Mouse (Mus musculus) embryonic facial prominence, embryonic 13.5 days (tissue): ENCODE data around the gene Maml2. TPM values are rescaled to one million over a fixed set of nuclear protein-coding genes. Genes with fewer than 3 reads are reported as not detected.

ENCODE experiments used
- ATAC-seq: fragments of 200-750 bp; cut with Nextera tagmentation; 2 replicates; pipeline ENCODE4 v1.8.0; 2017; ENCODE audit warnings: low read depth; ENCODE audit not compliant: insufficient number of reproducible peaks, insufficient read depth, low FRiP score, low TSS enrichment
- H3K27ac ChIP-seq: fragments of 300-500 bp; sonication (generic); 2 replicates; pipeline ENCODE4 v1.5.1; 2015; ENCODE audit warnings: moderate library complexity, mild to moderate bottlenecking, inconsistent platforms
- H3K27me3 ChIP-seq: fragments of 300-500 bp; sonication (generic); 2 replicates; pipeline ENCODE4 v1.6.1; 2015; ENCODE audit warnings: mild to moderate bottlenecking, inconsistent platforms
- H3K36me3 ChIP-seq: fragments of 300-500 bp; sonication (generic); 2 replicates; pipeline ENCODE4 v1.6.1; 2015; ENCODE audit warnings: mild to moderate bottlenecking, inconsistent platforms
- H3K4me1 ChIP-seq: fragments of 300-500 bp; sonication (generic); 2 replicates; pipeline ENCODE4 v1.6.1; 2015; ENCODE audit warnings: inconsistent platforms
- H3K4me2 ChIP-seq: fragments of 300-500 bp; sonication (generic); 2 replicates; pipeline ENCODE4 v1.6.1; 2015; ENCODE audit warnings: moderate library complexity, mild to moderate bottlenecking, inconsistent platforms
- H3K4me3 ChIP-seq: fragments of 300-500 bp; sonication (generic); 2 replicates; pipeline ENCODE4 v1.5.1; 2015; ENCODE audit warnings: mild to moderate bottlenecking, inconsistent platforms
- H3K9ac ChIP-seq: fragments of 300-500 bp; sonication (generic); 2 replicates; pipeline ENCODE4 v1.6.1; 2015; ENCODE audit warnings: mild to moderate bottlenecking, inconsistent platforms
- H3K9me3 ChIP-seq: fragments of 300-500 bp; sonication (generic); 2 replicates; pipeline ENCODE4 v1.6.1; 2016; ENCODE audit warnings: inconsistent platforms
- WGBS: fragments of 180-500 bp; shearing (Covaris S2); methylation state at CpG from one replicate; pipeline ENCODE4 v1.1.7; 2015; ENCODE audit warnings: mixed read lengths; 5-methylcytosine and 5-hydroxymethylcytosine counted together
- polyA plus RNA-seq: library from polyadenylated mRNA; unstranded; fragments of >200 nt; fragmentation: Nextera tagmentation; extraction: Ambion mirVana; gene quantifications from 2 replicates; pipeline ENCODE4 v1.2.1, GENCODE M21; 2015

The Maml2 gene
- polyA plus RNA-seq, 1 experiment from 2014 or later, result 13.0 TPM

DNA sequence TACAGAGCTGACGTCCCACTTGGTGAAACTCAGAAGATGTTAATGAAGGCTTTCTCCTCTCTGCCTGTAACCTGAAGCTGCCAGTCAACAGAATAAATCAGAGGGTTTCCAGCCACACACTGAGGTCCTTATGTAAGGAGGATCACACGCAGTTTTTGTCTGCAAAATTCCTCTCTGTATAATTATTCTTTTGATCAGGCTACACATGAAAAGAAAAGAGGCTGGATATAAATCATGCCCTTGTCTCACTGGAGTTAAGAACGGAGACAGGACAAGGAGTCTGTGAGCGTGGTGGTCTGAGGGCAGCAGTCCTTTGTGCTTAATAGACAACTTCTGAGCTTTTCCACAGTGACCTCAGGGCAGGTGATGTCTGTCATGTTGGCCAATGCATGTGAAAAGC is 181.5 kb downstream of the Maml2 start:
- H3K9me3 ChIP-seq, result no peaks in the 10 kb centered on the region
- H3K4me2 ChIP-seq, result no peak overlapping the region
- H3K27ac ChIP-seq, result no peak overlapping the region; the same call in 1 of the 2 replicates
- no peak overlapping the region for H3K4me3 ChIP-seq
- no peak overlapping the region for H3K9ac ChIP-seq
- no peaks in the 10 kb centered on the region for H3K36me3 ChIP-seq
- ATAC-seq, result no peak
- WGBS, result 16% methylated on average over 4 of the region's 4 CpGs
- H3K4me1 ChIP-seq, result peaks cover 39% of the 10 kb centered on the region
- H3K27me3 ChIP-seq, result no peaks in the 10 kb centered on the region

DNA sequence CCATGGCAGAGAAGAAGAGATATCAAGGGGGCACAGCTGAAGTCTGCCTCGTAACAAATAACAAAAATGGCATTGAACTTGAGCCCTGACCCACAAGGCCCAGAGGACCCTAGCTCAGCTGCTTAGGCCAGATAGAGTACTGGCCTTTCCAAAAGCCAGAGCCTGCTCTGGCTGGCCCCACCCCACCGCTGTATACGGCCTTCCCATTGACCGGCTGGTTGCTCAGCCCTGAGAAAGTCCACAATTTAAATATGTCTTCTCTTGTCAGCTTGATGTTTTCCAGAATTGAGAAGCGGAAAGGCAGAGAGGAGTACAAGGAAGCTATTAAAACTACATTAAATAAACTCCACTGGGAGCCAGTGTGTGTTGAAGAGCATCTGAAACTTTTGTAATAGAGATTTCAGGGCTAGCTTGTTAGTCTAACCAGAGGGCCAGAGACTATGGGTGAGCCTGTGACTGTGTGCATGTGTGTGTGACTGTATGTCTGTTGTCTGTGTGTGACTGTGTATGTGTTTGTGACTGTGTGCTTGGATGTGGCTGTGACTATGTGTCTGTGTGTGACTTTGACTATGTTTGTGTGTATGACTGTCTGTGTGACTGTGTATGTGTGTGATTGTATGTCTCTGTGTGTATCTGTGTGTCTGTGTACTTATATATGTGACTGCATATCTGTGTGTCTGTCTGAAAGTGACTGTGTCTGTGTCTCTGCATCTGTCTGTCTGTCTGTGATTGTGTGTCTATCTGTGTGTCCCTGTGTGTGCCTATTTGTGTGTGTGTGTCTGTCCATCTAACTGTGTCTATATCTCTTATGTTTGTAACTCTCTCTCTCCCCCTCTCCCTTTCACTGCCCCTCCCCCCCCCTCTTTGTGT is 185.7 kb downstream of the Maml2 start:
- Histone ChIP-seq H3K4me2 (no peak overlapping the region), H3K27me3 (no peaks in the 10 kb centered on the region), H3K36me3 (no peaks in the 10 kb centered on the region), H3K4me3 (no peak overlapping the region), H3K9ac (no peak overlapping the region), H3K4me1 (peaks cover 35% of the 10 kb centered on the region), H3K27ac (peak overlapping the region; percentile 28; the same call in 1 of the 2 replicates), H3K9me3 (no peaks in the 10 kb centered on the region)
- ATAC-seq, result no peak
- 67% methylated on average over 5 of the region's 5 CpGs for WGBS

DNA sequence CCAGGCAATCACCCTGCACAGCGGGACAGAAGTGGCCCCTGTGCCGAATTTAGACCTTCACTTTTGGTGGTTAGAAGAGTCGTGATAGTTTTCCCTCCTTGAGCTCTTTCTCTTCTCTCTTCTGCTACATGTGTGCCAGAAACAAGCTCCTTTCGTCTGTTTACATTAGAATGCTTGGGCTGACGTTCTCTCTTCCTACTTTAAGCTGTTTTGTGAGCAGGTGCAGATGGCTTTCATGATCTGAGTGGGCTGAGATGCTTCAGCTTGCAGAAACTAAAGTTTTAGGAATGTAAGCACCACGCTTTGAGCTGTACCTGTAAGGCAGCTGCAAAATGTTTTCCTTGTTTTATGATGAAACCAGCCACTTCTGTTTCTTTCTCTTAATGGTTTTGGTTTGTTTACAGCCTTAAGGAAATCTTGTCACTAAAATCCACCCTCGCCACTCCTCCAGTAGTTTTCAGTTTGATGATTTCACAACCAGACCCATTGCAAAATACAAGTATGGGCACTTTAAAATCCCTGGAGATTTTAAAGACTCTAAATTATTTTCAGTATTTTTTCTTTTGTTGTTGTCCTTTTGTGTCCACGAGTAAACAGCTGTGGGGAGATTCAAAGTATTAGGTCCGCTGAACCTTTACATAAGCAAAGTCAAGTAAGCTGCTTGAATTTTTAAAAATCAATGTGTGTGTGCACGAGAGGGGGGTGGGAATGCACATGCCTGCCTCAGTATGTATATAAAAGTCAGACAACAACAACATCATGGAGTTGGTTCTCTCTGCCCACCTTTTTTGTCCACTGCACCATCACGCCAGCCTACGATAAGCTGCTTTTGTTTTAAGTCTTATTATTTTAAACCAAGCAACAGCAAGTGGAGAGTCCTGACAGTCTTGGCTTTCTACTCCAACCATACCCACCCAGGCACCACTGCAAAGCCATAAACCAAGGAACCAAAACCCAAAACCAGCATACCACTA is 186.8 kb downstream of the Maml2 start:
- H3K27me3 ChIP-seq, result no peaks in the 10 kb centered on the region
- no peaks in the 10 kb centered on the region for H3K36me3 ChIP-seq
- no peak overlapping the region for H3K4me3 ChIP-seq
- 55% methylated on average over 12 of the region's 12 CpGs for WGBS
- no peak for ATAC-seq
- peak overlapping the region; percentile 20; the same call in 1 of the 2 replicates for H3K4me2 ChIP-seq
- peaks cover 26% of the 10 kb centered on the region for H3K4me1 ChIP-seq
- no peak overlapping the region for H3K9ac ChIP-seq
- H3K9me3 ChIP-seq, result no peaks in the 10 kb centered on the region
- peak overlapping the region; percentile 28; the same call in 1 of the 2 replicates for H3K27ac ChIP-seq

- 67% methylated on average over 1 of the region's 1 CpGs for WGBS
- Histone ChIP-seq H3K4me3 (no peak overlapping the region), H3K4me2 (no peak overlapping the region), H3K36me3 (no peaks in the 10 kb centered on the region), H3K27me3 (no peaks in the 10 kb centered on the region), H3K27ac (no peak overlapping the region), H3K4me1 (peaks cover 25% of the 10 kb centered on the region), H3K9me3 (no peaks in the 10 kb centered on the region), H3K9ac (no peak overlapping the region)
- ATAC-seq, result no peak
Measured at GRCm38 (mm10) chr9:13485914-13486313, 188.2 kb downstream of the Maml2 start.

DNA sequence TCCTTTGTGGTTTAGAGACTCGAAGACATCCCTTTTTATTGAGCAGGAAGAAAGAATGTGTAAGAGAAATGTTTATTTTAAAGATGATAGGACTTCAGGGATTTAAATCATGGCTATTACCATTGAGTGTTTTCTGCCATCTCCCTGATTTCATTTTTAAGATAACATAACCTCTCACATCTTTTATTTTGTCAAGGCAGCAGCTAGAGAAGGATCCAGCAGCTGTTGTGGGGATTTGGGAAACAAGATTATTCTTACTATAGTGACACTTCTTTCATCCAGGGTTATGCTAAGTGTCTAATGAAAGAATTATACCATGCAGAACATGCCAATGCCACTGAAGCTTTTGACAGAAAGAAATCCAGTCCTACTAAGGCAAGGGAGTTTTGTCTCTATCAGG is 193.3 kb downstream of the Maml2 start:
- Histone ChIP-seq H3K4me3 (no peak overlapping the region), H3K27ac (no peak overlapping the region), H3K27me3 (no peaks in the 10 kb centered on the region), H3K9ac (no peak overlapping the region), H3K9me3 (no peaks in the 10 kb centered on the region), H3K4me2 (no peak overlapping the region), H3K36me3 (no peaks in the 10 kb centered on the region), H3K4me1 (no peaks in the 10 kb centered on the region)
- WGBS, result 50% methylated on average over 1 of the region's 1 CpGs
- ATAC-seq, result no peak

DNA sequence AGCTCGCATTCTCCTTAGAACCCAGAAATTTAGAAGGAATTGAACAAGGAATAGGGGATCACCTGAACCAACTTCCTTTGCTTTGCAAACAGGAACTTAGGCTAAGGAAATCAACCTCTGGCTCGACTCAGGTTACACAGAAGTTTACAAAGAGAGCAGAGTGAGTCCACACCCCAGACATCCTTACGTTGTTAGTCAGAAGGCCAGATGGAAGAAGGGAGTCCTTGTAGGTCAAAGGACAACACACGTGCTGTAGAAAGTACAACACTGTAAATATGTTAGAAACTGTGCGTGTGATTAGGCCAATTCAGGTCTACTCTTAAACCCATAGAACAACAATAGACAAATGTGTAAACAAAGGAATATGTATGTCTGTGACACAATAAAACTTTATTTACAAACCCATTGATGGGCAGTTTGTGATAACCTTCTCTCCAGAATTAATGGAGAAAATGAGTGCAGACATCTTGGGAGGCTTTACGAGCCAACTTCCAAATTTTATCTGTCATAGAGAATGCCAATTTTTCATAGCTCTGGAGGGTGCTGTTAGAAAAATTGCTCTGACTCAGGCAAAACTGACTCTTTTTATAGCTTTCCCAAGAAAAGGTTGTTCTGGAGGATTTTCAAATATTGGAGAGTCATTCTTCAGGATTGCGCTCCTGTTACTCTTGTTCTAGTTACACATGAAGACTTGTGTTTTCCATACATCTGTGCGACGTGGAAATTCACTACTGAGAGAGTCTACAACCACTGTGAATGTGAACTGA is 194.3 kb downstream of the Maml2 start:
- H3K9me3 ChIP-seq, result no peaks in the 10 kb centered on the region
- no peaks in the 10 kb centered on the region; the same call in 1 of the 2 replicates for H3K4me1 ChIP-seq
- no peaks in the 10 kb centered on the region for H3K36me3 ChIP-seq
- ATAC-seq, result no peak
- no peak overlapping the region for H3K4me3 ChIP-seq
- H3K9ac ChIP-seq, result no peak overlapping the region
- H3K27ac ChIP-seq, result no peak overlapping the region
- WGBS, result 73% methylated on average over 9 of the region's 9 CpGs
- H3K27me3 ChIP-seq, result no peaks in the 10 kb centered on the region
- H3K4me2 ChIP-seq, result no peak overlapping the region

DNA sequence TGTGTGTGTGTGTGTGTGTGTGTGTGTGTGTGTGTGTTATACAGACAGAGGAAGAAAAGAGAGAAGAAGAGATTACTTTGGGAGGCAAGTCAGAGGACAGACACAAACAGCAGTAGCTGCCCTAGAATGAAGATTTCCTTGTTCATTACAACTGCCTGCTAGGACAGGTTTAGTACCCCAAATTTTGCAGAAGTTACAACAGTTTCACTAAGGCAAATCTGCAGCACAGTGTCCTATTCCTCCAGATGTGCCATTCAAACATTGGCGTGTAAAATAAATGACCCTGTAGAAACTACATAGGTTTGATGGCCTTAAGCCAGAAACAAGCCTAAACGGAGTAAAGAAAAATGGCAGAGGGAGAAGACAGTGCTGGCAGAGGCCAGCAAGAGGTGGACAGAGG is 195.1 kb downstream of the Maml2 start:
- 78% methylated on average over 2 of the region's 2 CpGs for WGBS
- no peak for ATAC-seq
- no peaks in the 10 kb centered on the region for H3K27me3 ChIP-seq
- no peak overlapping the region for H3K4me2 ChIP-seq
- H3K4me3 ChIP-seq, result no peak overlapping the region
- no peak overlapping the region for H3K27ac ChIP-seq
- no peaks in the 10 kb centered on the region for H3K9me3 ChIP-seq
- peaks cover 4% of the 10 kb centered on the region; the same call in 1 of the 2 replicates for H3K4me1 ChIP-seq
- no peaks in the 10 kb centered on the region for H3K36me3 ChIP-seq
- no peak overlapping the region for H3K9ac ChIP-seq

DNA sequence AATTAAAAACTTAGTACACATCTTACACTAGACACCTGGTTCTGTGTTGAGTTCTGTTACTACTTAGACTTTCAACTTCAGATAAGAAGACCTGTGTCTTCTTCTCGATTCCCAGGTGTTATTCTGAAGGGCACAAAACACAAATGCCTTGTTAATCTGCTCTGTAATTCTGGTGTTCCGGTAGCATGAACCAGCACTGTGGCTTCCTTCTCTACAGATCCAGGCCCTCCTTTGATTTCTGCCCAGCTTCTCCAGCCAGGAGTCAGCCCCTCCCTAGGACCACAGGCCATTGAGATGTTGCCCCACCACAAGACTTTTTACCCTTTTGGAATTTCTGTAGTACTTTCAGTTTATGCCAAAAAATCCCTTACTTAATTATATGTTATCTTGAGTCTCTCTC is 196.0 kb downstream of the Maml2 start:
- peaks cover 5% of the 10 kb centered on the region; the same call in 1 of the 2 replicates for H3K4me1 ChIP-seq
- H3K27me3 ChIP-seq, result no peaks in the 10 kb centered on the region
- no peaks in the 10 kb centered on the region for H3K36me3 ChIP-seq
- H3K27ac ChIP-seq, result no peak overlapping the region
- H3K4me3 ChIP-seq, result no peak overlapping the region
- WGBS, result 83% methylated on average over 2 of the region's 2 CpGs
- no peak for ATAC-seq
- no peaks in the 10 kb centered on the region for H3K9me3 ChIP-seq
- H3K9ac ChIP-seq, result no peak overlapping the region
- no peak overlapping the region for H3K4me2 ChIP-seq

- no peak overlapping the region for H3K9ac ChIP-seq
- no peaks in the 10 kb centered on the region for H3K36me3 ChIP-seq
- peaks cover 5% of the 10 kb centered on the region; the same call in 1 of the 2 replicates for H3K4me1 ChIP-seq
- ATAC-seq, result no peak
- no peak overlapping the region for H3K27ac ChIP-seq
- no peaks in the 10 kb centered on the region for H3K9me3 ChIP-seq
- no peaks in the 10 kb centered on the region for H3K27me3 ChIP-seq
- no peak overlapping the region for H3K4me3 ChIP-seq
- H3K4me2 ChIP-seq, result no peak overlapping the region
Measured at GRCm38 (mm10) chr9:13495530-13495929, 197.8 kb downstream of the Maml2 start.

DNA sequence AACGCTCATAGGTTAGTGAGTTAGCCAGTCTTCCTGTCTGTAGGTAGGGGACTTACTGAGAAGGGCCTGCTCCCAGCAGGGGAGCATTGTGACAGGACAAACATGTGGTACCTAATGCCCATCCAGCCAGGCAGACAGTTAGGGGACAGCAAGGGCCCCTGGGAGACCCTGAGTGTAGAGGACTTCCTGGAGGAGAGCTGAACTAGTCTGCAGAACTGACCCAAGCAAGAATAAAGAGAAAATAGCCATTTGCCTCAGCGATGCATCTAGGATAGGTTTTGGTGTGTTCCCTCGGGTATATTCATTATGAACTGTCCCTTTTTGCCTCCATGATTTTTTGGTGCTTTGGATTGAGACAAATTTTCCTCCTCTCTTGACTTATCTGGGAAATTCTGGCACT is 199.3 kb downstream of the Maml2 start:
- Histone ChIP-seq H3K4me3 (no peak overlapping the region), H3K27me3 (no peaks in the 10 kb centered on the region), H3K4me1 (peaks cover 5% of the 10 kb centered on the region; the same call in 1 of the 2 replicates), H3K9me3 (no peaks in the 10 kb centered on the region), H3K9ac (no peak overlapping the region), H3K4me2 (no peak overlapping the region), H3K27ac (no peak overlapping the region), H3K36me3 (no peaks in the 10 kb centered on the region)
- ATAC-seq, result no peak
- WGBS, result 64% methylated on average over 3 of the region's 3 CpGs

DNA sequence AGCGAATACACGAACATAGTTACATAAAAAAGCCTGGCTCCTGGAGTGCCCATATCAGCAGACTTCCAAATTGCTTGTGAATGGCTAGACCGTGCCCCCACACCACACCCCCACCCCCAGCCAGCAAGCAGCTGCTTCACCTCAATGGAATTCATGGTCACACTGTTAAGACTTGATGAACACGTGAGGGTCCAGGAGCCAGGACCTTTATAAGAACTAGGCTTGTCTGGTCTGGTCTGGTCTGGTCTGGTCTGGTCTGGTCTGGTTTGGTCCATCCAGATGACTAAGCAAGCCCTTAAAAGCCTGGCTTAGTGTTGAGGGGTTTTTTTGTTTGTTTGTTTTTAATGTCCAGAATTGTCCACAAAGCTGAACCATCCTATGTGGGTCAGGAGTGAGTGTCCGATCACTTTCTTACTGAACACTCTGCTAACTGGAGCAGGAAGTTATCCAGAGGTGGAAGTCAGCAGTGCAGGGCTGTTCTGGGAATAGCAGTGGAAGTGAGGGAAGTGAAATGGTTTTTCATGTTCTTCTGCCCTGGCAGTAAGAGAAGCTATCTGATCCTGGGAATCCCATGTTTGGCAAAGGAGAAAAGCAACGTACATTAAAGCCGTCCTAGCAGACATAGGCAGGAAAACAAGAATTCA is 200.1 kb downstream of the Maml2 start:
- 65% methylated on average over 7 of the region's 7 CpGs for WGBS
- H3K27ac ChIP-seq, result no peak overlapping the region

More for the DNA sequence above, 200.1 kb downstream of the Maml2 start:
- Histone ChIP-seq H3K4me3 (no peak overlapping the region), H3K4me1 (peaks cover 5% of the 10 kb centered on the region; the same call in 1 of the 2 replicates), H3K27me3 (no peaks in the 10 kb centered on the region), H3K4me2 (no peak overlapping the region), H3K36me3 (no peaks in the 10 kb centered on the region), H3K9me3 (no peaks in the 10 kb centered on the region), H3K9ac (no peak overlapping the region)
- ATAC-seq, result no peak
